ENCODE assay signal across 17 mouse cellular contexts in the genomic region with DNA sequence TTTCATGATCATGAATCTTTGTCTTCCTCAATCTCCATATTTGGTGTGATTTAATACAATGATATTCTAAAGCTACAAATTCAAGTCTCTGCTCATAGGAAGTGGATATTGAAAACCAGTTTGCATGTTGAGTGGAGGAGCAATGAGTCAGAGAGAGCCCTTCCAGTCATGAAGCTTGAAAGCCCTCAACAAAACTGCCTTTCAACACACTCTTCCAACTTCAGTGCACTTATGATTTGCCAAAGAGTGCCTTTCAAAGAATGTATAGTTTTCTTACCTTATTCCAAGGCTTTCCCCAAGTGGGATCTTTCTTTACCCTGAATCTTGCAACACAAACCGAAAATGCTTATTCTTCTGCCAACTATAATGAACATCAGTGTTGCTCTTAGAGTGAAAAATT.
"Had no signal": no experiment of that assay in that cellular context is flagged by ENCODE, and none has a peak within 500 bp of the region (broad histone marks: within the 10 kb centered on the region; RNA-seq: fewer than 3 reads in every experiment).

No protein-coding gene starts in this region.

- H3K27ac ChIP-seq: kidney, postnatal 0 days; liver, embryonic 12.5 days; liver, embryonic 15.5 days; lung, embryonic 15.5 days; stomach, embryonic 15.5 days had no signal

- H3K4me2 ChIP-seq: liver, embryonic 12.5 days; liver, embryonic 15.5 days; lung, embryonic 15.5 days; midbrain, embryonic 11.5 days; stomach, embryonic 15.5 days had no signal

- H3K27me3 ChIP-seq: liver, embryonic 12.5 days; liver, embryonic 15.5 days; lung, embryonic 15.5 days; stomach, embryonic 15.5 days had no signal

- DNase-seq: kidney, adult 2 months; kidney, postnatal 4 days; liver; lung, adult 18-20 months; lung, postnatal 4 days; midbrain, embryonic 14.5 days; right cerebral cortex, adult 18-20 months; right cerebral cortex, postnatal 14 days; right cerebral cortex, postnatal 4 days; thymus, postnatal 25 days had no signal

- H3K9ac ChIP-seq: liver, embryonic 12.5 days; liver, embryonic 15.5 days; lung, embryonic 15.5 days; stomach, embryonic 15.5 days had no signal

- ATAC-seq: intestine, postnatal 0 days; liver, embryonic 12.5 days had no signal

- H3K36me3 ChIP-seq: liver, embryonic 12.5 days; liver, embryonic 15.5 days; lung, embryonic 15.5 days; stomach, embryonic 15.5 days had no signal

- H3K9me3 ChIP-seq: liver, embryonic 12.5 days; liver, embryonic 15.5 days; lung, embryonic 15.5 days; stomach, embryonic 15.5 days had no signal

- H3K4me3 ChIP-seq: liver, embryonic 12.5 days; liver, embryonic 15.5 days; lung, embryonic 15.5 days; stomach, embryonic 15.5 days had no signal

- H3K4me1 ChIP-seq: liver, embryonic 12.5 days; liver, embryonic 15.5 days; lung, embryonic 15.5 days; stomach, embryonic 15.5 days had no signal
